Mouse (Mus musculus) colon, adult 2 months (tissue): ENCODE results near the gene Arhgef28. TPM values are rescaled to one million over a fixed set of nuclear protein-coding genes. Genes with fewer than 3 reads are reported as not detected.

Experiments
- polyA plus RNA-seq: library from polyadenylated mRNA; depleted of rRNA; stranded (reverse); fragments of >200 nt; gene quantifications from 2 replicates; pipeline ENCODE4 v1.2.3, GENCODE M21; 2012; rRNA removed

Arhgef28 gene
- 14.4 and 15.5 TPM in 2 replicates for polyA plus RNA-seq

DNA sequence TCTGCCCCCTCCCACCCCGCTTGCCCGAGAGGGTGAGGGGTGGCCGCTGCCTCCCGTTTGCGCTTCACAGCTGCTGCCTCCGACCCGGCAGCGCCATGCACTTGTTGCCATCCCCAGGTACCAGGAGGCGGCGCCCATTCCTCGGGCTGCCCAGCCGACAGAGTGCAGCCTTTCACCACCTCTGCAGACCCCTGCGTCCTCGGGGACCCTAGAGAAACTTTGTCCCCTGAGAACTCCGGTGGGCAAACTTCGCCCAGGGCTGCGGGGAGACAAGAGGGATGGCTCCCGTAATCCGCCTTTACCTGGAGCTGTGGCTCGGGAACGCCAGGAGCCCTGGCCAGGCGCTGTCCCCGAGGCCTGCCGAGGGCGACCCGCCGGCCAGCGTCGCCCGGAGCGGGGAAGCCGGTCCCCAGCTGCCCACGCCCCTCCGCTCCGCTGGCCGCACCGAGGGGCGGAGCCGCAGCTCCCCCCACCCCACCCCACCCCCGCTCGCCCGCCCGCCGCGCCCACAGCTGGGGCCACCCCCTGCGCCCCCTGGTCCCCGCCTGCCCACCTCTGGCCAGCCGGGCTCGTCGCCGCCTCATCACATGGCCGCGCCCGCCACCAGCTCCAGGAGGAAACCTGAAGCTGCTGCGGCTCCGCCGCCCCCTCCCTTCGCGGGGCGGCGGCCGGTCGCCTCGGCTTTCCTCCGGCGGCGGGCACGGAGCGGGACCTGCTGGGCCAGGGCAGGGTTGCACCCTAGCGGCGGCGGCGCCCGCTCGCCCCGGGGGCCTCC is at the start of gene Arhgef28:
TSS of gene Arhgef28 (minus strand) at position 669 of the 775 bp plus-strand sequence.

Other genes starting within 250 kb of the Arhgef28 start
- 2.4 and 2.5 TPM in 2 replicates for gene Utp15, start 56.6 kb upstream of the Arhgef28 start, polyA plus RNA-seq
- 10.2 and 12.4 TPM in 2 replicates for gene Ankra2, start 56.6 kb upstream of the Arhgef28 start, polyA plus RNA-seq
- not detected in 2 replicates for gene Gm21976, start 73.4 kb upstream of the Arhgef28 start, polyA plus RNA-seq
- 123 and 149 TPM in 2 replicates for gene Btf3, start 110.6 kb upstream of the Arhgef28 start, polyA plus RNA-seq
- 0.02 and 0.03 TPM in 2 replicates for gene Foxd1, start 147.8 kb upstream of the Arhgef28 start, polyA plus RNA-seq